Mouse (Mus musculus) kidney, embryonic 15.5 days (tissue): ENCODE results near the gene Dnajc22. TPM values are rescaled to one million over a fixed set of nuclear protein-coding genes. Genes with fewer than 3 reads are reported as not detected.
"Not testable (repeated sequence)": the region's sequence is repeated elsewhere in the genome, so short reads cannot be mapped to it uniquely, and the experiment has no call there.

ENCODE experiments used
- ATAC-seq: fragments of 200-750 bp; cut with Nextera tagmentation; replicated peaks from 2 replicates; pipeline ENCODE4 v1.8.0; 2017; ENCODE audit warnings: moderate TSS enrichment; ENCODE audit not compliant: low FRiP score
- H3K27ac ChIP-seq: fragments of 300-500 bp; sonication (generic); 2 replicates; pipeline ENCODE4 v1.5.1; 2015; ENCODE audit warnings: mild to moderate bottlenecking, inconsistent platforms
- H3K27me3 ChIP-seq: fragments of 300-500 bp; sonication (generic); 2 replicates; pipeline ENCODE4 v1.6.1; 2015; ENCODE audit warnings: inconsistent platforms
- H3K36me3 ChIP-seq: fragments of 300-500 bp; sonication (generic); 2 replicates; pipeline ENCODE4 v1.6.1; 2015; ENCODE audit warnings: inconsistent platforms
- H3K4me1 ChIP-seq: fragments of 300-500 bp; sonication (generic); 2 replicates; pipeline ENCODE4 v1.6.1; 2015; ENCODE audit warnings: inconsistent platforms
- H3K4me2 ChIP-seq: fragments of 300-500 bp; sonication (generic); 2 replicates; pipeline ENCODE4 v1.6.1; 2015; ENCODE audit warnings: moderate library complexity, mild to moderate bottlenecking, inconsistent platforms
- H3K4me3 ChIP-seq: fragments of 300-500 bp; sonication (generic); replicated peaks from 2 replicates; pipeline ENCODE4 v1.5.1; 2015; ENCODE audit warnings: mild to moderate bottlenecking, inconsistent platforms
- H3K9ac ChIP-seq: fragments of 300-500 bp; sonication (generic); 2 replicates; pipeline ENCODE4 v1.6.1; 2015; ENCODE audit warnings: mild to moderate bottlenecking, inconsistent platforms
- H3K9me3 ChIP-seq: fragments of 300-500 bp; sonication (generic); replicated peaks from 2 replicates; pipeline ENCODE4 v1.6.1; 2016; ENCODE audit warnings: inconsistent platforms
- WGBS: fragments of 180-500 bp; shearing (Covaris S2); methylation state at CpG from one replicate; pipeline ENCODE4 v1.1.7; 2015; ENCODE audit warnings: mixed read lengths; 5-methylcytosine and 5-hydroxymethylcytosine counted together
- polyA plus RNA-seq: library from polyadenylated mRNA; unstranded; fragments of >200 nt; fragmentation: Nextera tagmentation; extraction: Ambion mirVana; gene quantifications from 2 replicates; pipeline ENCODE4 v1.2.1, GENCODE M21; 2015

Dnajc22 gene
- polyA plus RNA-seq = 8.6 and 8.8 TPM in 2 replicates

DNA sequence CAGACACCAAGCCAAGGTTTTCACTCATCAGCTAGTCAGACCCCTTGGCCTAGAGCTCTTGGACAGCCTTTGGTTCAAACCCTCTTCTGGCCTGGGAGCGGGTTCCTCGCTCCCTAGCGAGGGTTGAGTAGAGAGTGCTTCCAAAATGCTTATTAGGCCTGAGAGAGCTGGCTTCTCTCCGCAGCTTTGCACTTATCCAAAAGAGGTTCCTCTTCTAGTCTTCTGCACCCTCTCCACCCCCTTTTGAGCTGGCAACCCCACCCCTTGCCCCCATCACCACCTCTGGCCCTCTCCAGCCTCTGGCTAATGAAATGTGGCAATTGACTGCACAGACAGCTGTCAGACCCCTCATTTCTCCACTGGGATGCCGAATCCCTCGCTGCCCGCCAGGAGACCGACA is at the start of gene Dnajc22:
Gene Dnajc22, plus strand, starts transcription at position 301 of the 400 bp plus-strand sequence.
- Histone ChIP-seq H3K4me2 (peak within 1 kb of the TSS; percentile 93), H3K9ac (peak within 1 kb of the TSS; percentile 43), H3K9me3 (no peaks in the 10 kb centered on the region), H3K27ac (peak within 1 kb of the TSS; percentile 87), H3K36me3 (no peaks in the 10 kb centered on the region), H3K27me3 (peaks cover 96% of the 10 kb centered on the region), H3K4me1 (peaks cover 73% of the 10 kb centered on the region), H3K4me3 (peak within 1 kb of the TSS; percentile 50)
- WGBS = 37% methylated on average over 8 of the region's 8 CpGs
- no peak for ATAC-seq

- no peak for ATAC-seq
- Histone ChIP-seq H3K27me3 (peaks cover 8% of the 10 kb centered on the region; the same call in 1 of the 2 replicates), H3K27ac (no peak overlapping the region), H3K9ac (no peak overlapping the region), H3K36me3 (no peaks in the 10 kb centered on the region), H3K4me2 (no peak overlapping the region), H3K4me3 (no peak overlapping the region), H3K4me1 (peaks cover 20% of the 10 kb centered on the region), H3K9me3 (no peaks in the 10 kb centered on the region)
- 54% methylated on average over 3 of the region's 3 CpGs for WGBS
Measured at GRCm38 (mm10) chr15:99044854-99045253, 48.1 kb upstream of the Dnajc22 start.

DNA sequence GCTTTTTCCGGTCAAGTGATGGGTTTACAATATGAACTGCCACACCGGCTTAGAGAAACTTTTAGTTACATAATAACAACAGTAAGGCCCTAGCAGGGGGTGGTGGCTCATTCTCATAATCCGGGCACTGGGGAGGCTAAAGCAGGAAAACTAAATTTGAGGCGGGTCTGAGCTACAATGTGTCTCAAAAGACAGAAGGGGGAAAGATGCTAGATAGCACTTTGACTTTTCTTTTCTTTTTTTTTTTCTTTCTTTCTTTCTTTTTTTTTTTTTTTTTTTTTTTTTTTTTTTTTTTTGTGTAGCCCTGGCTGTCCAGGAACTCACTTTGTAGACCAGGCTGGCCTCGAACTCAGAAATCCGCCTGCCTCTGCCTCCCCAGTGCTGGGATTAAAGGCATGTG is 47.2 kb upstream of the Dnajc22 start:
- not testable (repeated sequence) for H3K4me2 ChIP-seq, H3K27ac ChIP-seq, H3K36me3 ChIP-seq, H3K4me3 ChIP-seq, ATAC-seq, H3K9ac ChIP-seq, H3K9me3 ChIP-seq, H3K27me3 ChIP-seq
- WGBS = 85% methylated on average over 6 of the region's 6 CpGs
- peaks cover 17% of the 10 kb centered on the region for H3K4me1 ChIP-seq

GRCm38 (mm10) chr15:99049473-99050253 is 43.3 kb upstream of the Dnajc22 start:
- 34% methylated on average over 13 of the region's 13 CpGs for WGBS
- Histone ChIP-seq H3K27ac (no peak overlapping the region), H3K4me1 (peaks cover 14% of the 10 kb centered on the region), H3K4me3 (no peak overlapping the region), H3K9ac (no peak overlapping the region), H3K9me3 (no peaks in the 10 kb centered on the region), H3K27me3 (peaks cover 40% of the 10 kb centered on the region), H3K4me2 (no peak overlapping the region), H3K36me3 (no peaks in the 10 kb centered on the region)
- no peak for ATAC-seq

DNA sequence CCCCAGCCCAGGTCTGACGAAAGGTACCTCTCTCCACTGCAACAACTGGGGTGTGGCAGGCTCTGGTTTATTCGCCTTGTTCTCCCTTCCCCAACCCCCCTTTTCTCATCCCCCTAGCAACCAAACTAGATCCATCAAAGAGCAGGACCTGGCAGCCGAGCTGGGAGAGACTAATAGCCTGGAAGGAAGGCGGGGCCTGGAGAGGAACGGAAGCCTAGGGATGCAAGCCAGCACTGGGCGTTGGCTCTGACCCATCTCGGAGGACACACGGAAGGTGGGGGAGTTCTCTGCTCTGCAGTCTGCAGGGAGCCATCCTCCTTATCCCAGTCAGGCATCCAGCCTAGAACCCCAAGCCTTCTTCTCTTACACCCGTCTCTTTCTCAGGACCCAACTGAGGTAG is 39.6 kb upstream of the Dnajc22 start:
- WGBS = 11% methylated on average over 9 of the region's 9 CpGs
- Histone ChIP-seq H3K27me3 (peaks cover 74% of the 10 kb centered on the region), H3K4me2 (no peak overlapping the region), H3K9me3 (no peaks in the 10 kb centered on the region), H3K9ac (no peak overlapping the region), H3K27ac (no peak overlapping the region), H3K4me3 (no peak overlapping the region), H3K4me1 (peaks cover 41% of the 10 kb centered on the region), H3K36me3 (no peaks in the 10 kb centered on the region)
- no peak for ATAC-seq

DNA sequence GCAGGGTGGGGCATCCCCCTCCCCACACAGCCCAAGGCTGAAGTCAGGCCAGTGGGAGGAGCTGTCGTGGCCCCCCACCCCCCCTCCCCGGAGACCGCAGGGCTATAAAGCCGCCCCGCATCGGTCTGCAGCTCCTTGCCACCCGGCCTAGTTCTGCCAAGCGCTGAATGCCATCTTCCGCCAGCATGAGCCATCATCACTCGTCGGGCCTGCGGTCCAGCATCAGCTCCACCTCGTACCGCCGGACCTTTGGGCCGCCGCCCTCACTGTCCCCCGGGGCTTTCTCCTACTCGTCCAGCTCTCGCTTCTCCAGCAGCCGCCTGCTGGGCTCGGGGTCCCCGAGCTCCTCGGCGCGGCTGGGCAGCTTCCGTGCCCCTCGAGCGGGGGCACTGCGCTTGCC is 37.9 kb upstream of the Dnajc22 start, which contains the start of gene Prph:
Gene Prph, plus strand, starts transcription at position 135 of the 400 bp plus-strand sequence.
- no peaks in the 10 kb centered on the region for H3K9me3 ChIP-seq
- H3K4me1 ChIP-seq = peaks cover 41% of the 10 kb centered on the region
- under 1% methylated on average over 27 of the region's 30 CpGs for WGBS
- peaks cover 86% of the 10 kb centered on the region for H3K27me3 ChIP-seq
- ATAC-seq = no peak
- no peaks in the 10 kb centered on the region for H3K36me3 ChIP-seq
- H3K27ac ChIP-seq = no peak within 1 kb of the TSS
- H3K4me2 ChIP-seq = peak within 1 kb of the TSS; percentile 58
- H3K4me3 ChIP-seq = peak within 1 kb of the TSS; percentile 37
- peak within 1 kb of the TSS; percentile 22; the same call in 1 of the 2 replicates for H3K9ac ChIP-seq

- under 1% methylated on average over 37 of the region's 37 CpGs for WGBS
- H3K4me3 ChIP-seq = peak overlapping the region; percentile 37
- H3K9ac ChIP-seq = peak overlapping the region; percentile 22; the same call in 1 of the 2 replicates
- no peak overlapping the region for H3K27ac ChIP-seq
- H3K27me3 ChIP-seq = peaks cover 90% of the 10 kb centered on the region
- H3K4me2 ChIP-seq = peak overlapping the region; percentile 58
- H3K4me1 ChIP-seq = peaks cover 41% of the 10 kb centered on the region
- ATAC-seq = peak; percentile 37; the same call in 1 of the 2 replicates
- no peaks in the 10 kb centered on the region for H3K9me3 ChIP-seq
- H3K36me3 ChIP-seq = no peaks in the 10 kb centered on the region
Measured at GRCm38 (mm10) chr15:99055511-99055961, 37.4 kb upstream of the Dnajc22 start.

DNA sequence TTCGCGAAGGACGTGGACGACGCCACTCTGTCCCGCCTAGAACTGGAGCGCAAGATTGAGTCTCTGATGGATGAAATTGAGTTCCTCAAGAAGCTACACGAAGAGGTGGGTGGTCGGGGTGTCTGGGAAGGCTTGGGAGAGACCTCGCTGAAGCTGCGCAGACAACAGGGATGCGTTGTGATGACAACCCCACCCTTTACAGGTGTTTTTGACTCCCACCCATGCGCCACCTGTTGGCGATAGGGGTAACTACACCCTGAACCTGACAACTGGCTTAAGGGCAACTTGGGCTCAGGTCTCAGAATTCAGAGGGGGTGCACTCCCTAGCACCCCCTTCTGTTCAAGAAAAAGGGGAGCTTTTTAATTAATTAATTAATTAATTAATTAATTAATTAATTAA is 36.6 kb upstream of the Dnajc22 start:
- 5% methylated on average over 14 of the region's 14 CpGs for WGBS

DNA sequence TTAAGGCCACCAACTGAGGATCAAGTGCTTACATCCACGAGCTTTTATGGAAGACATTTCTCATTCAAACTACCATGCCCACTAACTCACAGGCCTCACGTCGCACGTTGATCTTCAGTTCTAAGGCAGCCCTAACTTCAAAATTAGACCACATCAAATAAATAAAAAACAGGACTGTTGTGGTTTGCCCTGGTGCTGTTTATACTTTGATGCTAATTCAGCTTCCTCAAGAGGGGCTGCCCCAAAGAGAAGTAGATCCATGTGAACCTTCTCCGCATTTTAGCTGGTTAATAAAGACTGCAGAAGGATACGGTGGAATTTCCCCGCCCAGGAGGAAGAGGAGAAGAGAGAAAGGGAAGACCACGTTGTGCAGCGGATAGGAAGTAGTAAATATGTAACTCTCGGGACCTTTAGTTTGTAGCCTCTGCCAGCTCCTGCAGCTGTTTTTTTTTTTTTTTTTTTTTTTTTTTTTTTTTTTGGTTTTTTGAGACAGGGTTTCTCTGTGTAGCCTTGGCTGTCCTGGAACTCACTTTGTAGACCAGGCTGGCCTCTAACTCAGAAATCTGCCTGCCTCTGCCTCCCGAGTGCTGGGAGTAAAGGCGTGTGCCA is 27.3 kb upstream of the Dnajc22 start:
- H3K9me3 ChIP-seq = no peaks in the 10 kb centered on the region
- ATAC-seq = no peak
- H3K4me3 ChIP-seq = no peak overlapping the region
- no peaks in the 10 kb centered on the region for H3K4me1 ChIP-seq
- 73% methylated on average over 12 of the region's 12 CpGs for WGBS
- H3K9ac ChIP-seq = no peak overlapping the region
- H3K27me3 ChIP-seq = peaks cover 43% of the 10 kb centered on the region
- H3K27ac ChIP-seq = no peak overlapping the region
- no peak overlapping the region for H3K4me2 ChIP-seq
- no peaks in the 10 kb centered on the region for H3K36me3 ChIP-seq

More for the DNA sequence above, 36.6 kb upstream of the Dnajc22 start:
- Histone ChIP-seq H3K27me3 (peaks cover 94% of the 10 kb centered on the region), H3K4me1 (peaks cover 41% of the 10 kb centered on the region), H3K4me2 (peak overlapping the region; percentile 58; the same call in 1 of the 2 replicates), H3K9me3 (no peaks in the 10 kb centered on the region), H3K4me3 (0 out of 2 replicates have a peak overlapping the region, but pooled peaks have one; percentile 37), H3K27ac (no peak overlapping the region), H3K36me3 (no peaks in the 10 kb centered on the region), H3K9ac (no peak overlapping the region)
- ATAC-seq = no peak

GRCm38 (mm10) chr15:99071988-99072387 is 21.0 kb upstream of the Dnajc22 start:
- Histone ChIP-seq H3K36me3 (peaks cover 6% of the 10 kb centered on the region), H3K4me1 (peaks cover 25% of the 10 kb centered on the region), H3K27me3 (peaks cover 11% of the 10 kb centered on the region; the same call in 1 of the 2 replicates), H3K4me2 (no peak overlapping the region), H3K27ac (no peak overlapping the region), H3K9ac (no peak overlapping the region), H3K9me3 (no peaks in the 10 kb centered on the region), H3K4me3 (no peak overlapping the region)
- 86% methylated on average over 1 of the region's 1 CpGs for WGBS
- ATAC-seq = no peak

- Histone ChIP-seq H3K4me1 (peaks cover 41% of the 10 kb centered on the region), H3K27ac (peak within 1 kb of the TSS; percentile 99), H3K4me3 (peak within 1 kb of the TSS; percentile 80), H3K36me3 (peaks cover 25% of the 10 kb centered on the region), H3K9ac (peak within 1 kb of the TSS; percentile 74), H3K9me3 (no peaks in the 10 kb centered on the region), H3K27me3 (no peaks in the 10 kb centered on the region), H3K4me2 (peak within 1 kb of the TSS; percentile 84)
- peak; percentile 53 for ATAC-seq
- 17% methylated on average over 9 of the region's 9 CpGs for WGBS
Measured at GRCm38 (mm10) chr15:99074019-99074599, 18.9 kb upstream of the Dnajc22 start, which contains the start of gene Troap. Gene Troap (plus strand): TSS chr15:99074575.
